Mouse (Mus musculus): ENCODE data around the gene Rnf167. TPM values are rescaled to one million over a fixed set of nuclear protein-coding genes. Genes with fewer than 3 reads are reported as not detected.

The Rnf167 gene
- polyA plus RNA-seq, 1 experiment from 2014 or later: 66.3 TPM

- Histone ChIP-seq H3K4me1 (peaks cover 19% of the 10 kb centered on the region), H3K4me3 (no peak overlapping the region), H3K27ac (replicated peaks) (peak overlapping the region; percentile 77), H3K4me2 (peak overlapping the region; percentile 43; the same call in 1 of the 2 replicates), H3K36me3 (peaks cover 7% of the 10 kb centered on the region), H3K27me3 (replicated peaks) (no peaks in the 10 kb centered on the region), H3K9ac (no peak overlapping the region; the same call in 1 of the 2 replicates), H3K9me3 (no peaks in the 10 kb centered on the region)
- ATAC-seq (ENCODE audit: extremely low read depth, insufficient number of reproducible peaks, low FRiP score, low TSS enrichment): no peak
- WGBS: 66% methylated on average over 1 of the region's 1 CpGs
Measured at GRCm38 (mm10) chr11:70638293-70638692, 8.7 kb upstream of the Rnf167 start.

- 6% methylated on average over 5 of the region's 5 CpGs for WGBS
Measured at GRCm38 (mm10) chr11:70638714-70639278, 8.2 kb upstream of the Rnf167 start, which contains the start of gene Gp1ba. TSS of gene Gp1ba (plus strand) at chr11:70639122.

DNA sequence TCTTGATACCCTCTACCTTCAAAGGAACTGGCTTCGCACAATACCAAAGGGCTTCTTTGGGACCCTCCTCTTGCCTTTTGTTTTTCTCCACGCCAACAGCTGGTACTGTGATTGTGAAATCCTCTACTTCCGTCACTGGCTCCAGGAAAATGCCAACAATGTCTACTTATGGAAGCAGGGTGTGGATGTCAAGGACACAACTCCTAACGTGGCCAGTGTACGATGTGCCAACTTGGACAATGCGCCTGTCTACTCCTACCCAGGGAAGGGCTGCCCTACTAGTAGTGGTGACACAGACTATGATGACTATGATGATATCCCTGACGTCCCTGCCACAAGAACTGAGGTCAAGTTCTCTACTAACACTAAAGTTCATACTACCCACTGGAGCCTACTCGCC, 7.1 kb upstream of the Rnf167 start:
- peaks cover 24% of the 10 kb centered on the region for H3K36me3 ChIP-seq
- no peak for ATAC-seq (ENCODE audit: extremely low read depth, insufficient number of reproducible peaks, low FRiP score, low TSS enrichment)
- no peak overlapping the region for H3K4me3 ChIP-seq
- no peak overlapping the region for H3K9ac ChIP-seq
- H3K9me3 ChIP-seq: no peaks in the 10 kb centered on the region
- no peaks in the 10 kb centered on the region for H3K27me3 ChIP-seq (replicated peaks)
- WGBS: 72% methylated on average over 8 of the region's 8 CpGs
- peaks cover 20% of the 10 kb centered on the region for H3K4me1 ChIP-seq
- 0 out of 2 replicates have a peak overlapping the region, but pooled peaks have one; percentile 77 for H3K27ac ChIP-seq (replicated peaks)
- no peak overlapping the region for H3K4me2 ChIP-seq

More at GRCm38 (mm10) chr11:70638714-70639278, 8.2 kb upstream of the Rnf167 start, which contains the start of gene Gp1ba:
- Histone ChIP-seq H3K4me2 (peak within 1 kb of the TSS; percentile 43; the same call in 1 of the 2 replicates), H3K27me3 (replicated peaks) (no peaks in the 10 kb centered on the region), H3K4me1 (peaks cover 19% of the 10 kb centered on the region), H3K9me3 (no peaks in the 10 kb centered on the region), H3K36me3 (peaks cover 12% of the 10 kb centered on the region), H3K9ac (peak within 1 kb of the TSS; percentile 2), H3K27ac (replicated peaks) (peak within 1 kb of the TSS; percentile 77), H3K4me3 (0 out of 2 replicates have a peak within 1 kb of the TSS, but pooled peaks have one; percentile 7)
- no peak for ATAC-seq (ENCODE audit: extremely low read depth, insufficient number of reproducible peaks, low FRiP score, low TSS enrichment)

- Histone ChIP-seq H3K4me2 (no peak overlapping the region), H3K27ac (replicated peaks) (no peak overlapping the region), H3K9ac (no peak overlapping the region), H3K36me3 (peaks cover 34% of the 10 kb centered on the region), H3K9me3 (no peaks in the 10 kb centered on the region), H3K4me1 (peaks cover 32% of the 10 kb centered on the region), H3K4me3 (no peak overlapping the region), H3K27me3 (replicated peaks) (no peaks in the 10 kb centered on the region)
- WGBS: 74% methylated on average over 7 of the region's 7 CpGs
- no peak for ATAC-seq (ENCODE audit: extremely low read depth, insufficient number of reproducible peaks, low FRiP score, low TSS enrichment)
Measured at GRCm38 (mm10) chr11:70641241-70641640, 5.8 kb upstream of the Rnf167 start.

DNA sequence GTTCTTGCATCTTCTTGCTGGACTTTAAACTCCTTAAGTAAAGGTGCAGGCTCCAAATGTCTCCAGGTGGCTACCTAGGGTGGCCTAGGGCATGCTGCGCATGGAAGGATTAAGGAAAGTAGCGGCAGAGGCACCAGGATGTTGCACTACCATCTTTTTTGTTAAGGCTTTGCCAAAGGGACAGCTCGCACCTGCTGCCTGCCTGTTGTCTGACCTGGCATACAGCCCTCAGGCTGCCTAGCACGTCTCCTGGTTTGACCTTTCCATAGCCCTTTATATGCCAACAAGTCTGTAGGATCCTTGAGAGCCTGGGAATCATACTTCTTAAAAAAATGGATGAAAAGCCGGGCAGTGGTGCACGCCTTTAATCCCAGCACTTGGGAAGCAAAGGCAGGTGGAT, 4.0 kb upstream of the Rnf167 start:
- no peak overlapping the region for H3K4me2 ChIP-seq
- H3K4me1 ChIP-seq: peaks cover 37% of the 10 kb centered on the region
- no peak for ATAC-seq (ENCODE audit: extremely low read depth, insufficient number of reproducible peaks, low FRiP score, low TSS enrichment)
- no peak overlapping the region for H3K9ac ChIP-seq
- H3K36me3 ChIP-seq: peaks cover 34% of the 10 kb centered on the region
- H3K27ac ChIP-seq (replicated peaks): no peak overlapping the region
- H3K4me3 ChIP-seq: no peak overlapping the region
- no peaks in the 10 kb centered on the region for H3K9me3 ChIP-seq
- 89% methylated on average over 6 of the region's 6 CpGs for WGBS
- H3K27me3 ChIP-seq (replicated peaks): no peaks in the 10 kb centered on the region

- 92% methylated on average over 8 of the region's 8 CpGs for WGBS
- no peak for ATAC-seq (ENCODE audit: extremely low read depth, insufficient number of reproducible peaks, low FRiP score, low TSS enrichment)
- H3K27me3 ChIP-seq (replicated peaks): no peaks in the 10 kb centered on the region
- peak overlapping the region; percentile 95 for H3K9ac ChIP-seq
- H3K27ac ChIP-seq (replicated peaks): no peak overlapping the region
- H3K36me3 ChIP-seq: peaks cover 47% of the 10 kb centered on the region
- no peaks in the 10 kb centered on the region for H3K9me3 ChIP-seq
- H3K4me2 ChIP-seq: no peak overlapping the region; the same call in 1 of the 2 replicates
- H3K4me1 ChIP-seq: peaks cover 38% of the 10 kb centered on the region
- no peak overlapping the region for H3K4me3 ChIP-seq
Measured at GRCm38 (mm10) chr11:70644564-70645103, 2.4 kb upstream of the Rnf167 start.

DNA sequence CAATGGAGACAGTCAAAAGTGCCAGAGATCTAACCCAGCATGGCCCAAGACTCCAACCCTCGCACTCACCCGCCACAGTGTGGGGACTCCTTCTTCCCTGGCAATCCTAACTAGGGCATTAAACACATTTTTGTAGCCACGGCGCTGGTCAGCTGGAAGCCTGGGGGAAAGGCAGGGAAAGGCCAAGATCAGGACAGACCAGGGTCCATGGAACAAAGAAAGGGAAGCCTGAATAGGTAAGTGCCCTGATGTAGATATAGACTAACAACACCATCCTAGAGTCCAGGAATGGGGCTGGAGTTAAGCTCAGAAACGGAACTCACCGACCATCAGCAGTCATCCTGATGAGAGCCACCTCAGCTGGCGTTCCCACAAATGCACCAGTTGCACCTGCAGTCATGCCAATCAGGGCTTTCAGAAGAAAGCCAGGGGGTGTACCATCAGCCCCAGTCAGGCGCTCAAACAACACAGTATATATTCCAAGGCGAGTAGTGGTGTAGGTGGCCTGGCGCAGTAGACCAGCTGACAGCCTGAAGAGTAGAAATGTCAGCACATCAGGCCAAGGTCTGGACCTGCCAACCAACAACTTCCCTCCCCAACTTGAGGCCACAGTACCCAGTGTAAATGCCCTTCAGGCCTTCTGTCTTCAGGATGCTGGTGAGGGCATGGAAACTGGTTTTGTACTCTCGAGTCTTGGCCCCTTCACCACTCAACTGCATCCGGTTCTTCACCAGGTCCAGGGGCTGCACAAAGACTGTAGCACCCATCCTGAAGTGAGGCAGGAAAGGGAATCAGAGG, 1.4 kb upstream of the Rnf167 start:
- Histone ChIP-seq H3K4me1 (peaks cover 43% of the 10 kb centered on the region), H3K27me3 (replicated peaks) (no peaks in the 10 kb centered on the region), H3K4me2 (peak overlapping the region; percentile 80), H3K4me3 (peak overlapping the region; percentile 77), H3K36me3 (peaks cover 57% of the 10 kb centered on the region), H3K27ac (replicated peaks) (peak overlapping the region; percentile 95), H3K9me3 (no peaks in the 10 kb centered on the region), H3K9ac (peak overlapping the region; percentile 95)
- WGBS: 74% methylated on average over 12 of the region's 12 CpGs
- no peak for ATAC-seq (ENCODE audit: extremely low read depth, insufficient number of reproducible peaks, low FRiP score, low TSS enrichment)

GRCm38 (mm10) chr11:70646259-70646555, 828 bp upstream of the Rnf167 start:
- no peak for ATAC-seq (ENCODE audit: extremely low read depth, insufficient number of reproducible peaks, low FRiP score, low TSS enrichment)
- Histone ChIP-seq H3K4me3 (peak overlapping the region; percentile 77), H3K4me2 (peak overlapping the region; percentile 80), H3K4me1 (peaks cover 48% of the 10 kb centered on the region), H3K27ac (replicated peaks) (peak overlapping the region; percentile 95), H3K9me3 (no peaks in the 10 kb centered on the region), H3K27me3 (replicated peaks) (no peaks in the 10 kb centered on the region), H3K36me3 (peaks cover 63% of the 10 kb centered on the region), H3K9ac (peak overlapping the region; percentile 95)
- WGBS: 23% methylated on average over 3 of the region's 3 CpGs

GRCm38 (mm10) chr11:70647716-70648420, 833 bp downstream of the Rnf167 start:
- H3K9ac ChIP-seq: peak overlapping the region; percentile 96
- ATAC-seq (ENCODE audit: extremely low read depth, insufficient number of reproducible peaks, low FRiP score, low TSS enrichment): no peak; the same call in 1 of the 2 replicates
- peak overlapping the region; percentile 99 for H3K4me2 ChIP-seq
- H3K4me3 ChIP-seq: peak overlapping the region; percentile 77
- H3K4me1 ChIP-seq: peaks cover 65% of the 10 kb centered on the region
- H3K36me3 ChIP-seq: peaks cover 76% of the 10 kb centered on the region
- H3K27ac ChIP-seq (replicated peaks): peak overlapping the region; percentile 94
- 3% methylated on average over 28 of the region's 28 CpGs for WGBS
- H3K9me3 ChIP-seq: no peaks in the 10 kb centered on the region
- no peaks in the 10 kb centered on the region for H3K27me3 ChIP-seq (replicated peaks)

GRCm38 (mm10) chr11:70648512-70648911, 1.5 kb downstream of the Rnf167 start:
- Histone ChIP-seq H3K27ac (replicated peaks) (peak overlapping the region; percentile 94; the same call in 1 of the 2 replicates), H3K4me1 (peaks cover 68% of the 10 kb centered on the region), H3K36me3 (peaks cover 71% of the 10 kb centered on the region), H3K9me3 (no peaks in the 10 kb centered on the region), H3K27me3 (replicated peaks) (no peaks in the 10 kb centered on the region), H3K9ac (peak overlapping the region; percentile 96), H3K4me3 (peak overlapping the region; percentile 77), H3K4me2 (peak overlapping the region; percentile 99)
- 68% methylated on average over 4 of the region's 4 CpGs for WGBS
- no peak for ATAC-seq (ENCODE audit: extremely low read depth, insufficient number of reproducible peaks, low FRiP score, low TSS enrichment)

DNA sequence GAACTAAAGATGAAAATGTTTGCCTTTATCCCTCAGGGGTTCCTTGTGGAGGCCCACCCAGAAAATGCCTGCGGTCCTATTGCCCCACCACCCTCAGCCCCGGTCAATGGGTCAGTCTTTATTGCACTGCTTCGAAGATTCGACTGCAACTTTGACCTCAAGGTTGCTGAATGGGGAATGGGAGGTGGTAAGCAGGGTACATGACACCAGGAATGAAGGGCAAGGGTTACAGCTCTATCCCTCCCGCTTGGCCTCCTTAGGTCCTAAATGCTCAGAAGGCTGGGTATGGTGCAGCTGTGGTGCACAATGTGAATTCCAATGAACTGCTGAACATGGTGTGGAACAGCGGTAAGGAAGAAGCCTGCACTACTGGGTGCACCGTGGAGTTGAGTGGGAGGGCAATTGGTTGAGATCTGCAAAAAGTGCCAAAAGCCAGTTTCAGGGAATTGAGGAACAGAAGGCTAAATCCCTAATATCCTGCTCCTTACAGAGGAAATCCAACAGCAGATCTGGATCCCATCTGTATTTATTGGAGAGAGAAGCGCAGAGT, 2.2 kb downstream of the Rnf167 start:
- peak overlapping the region; percentile 99 for H3K4me2 ChIP-seq
- ATAC-seq (ENCODE audit: extremely low read depth, insufficient number of reproducible peaks, low FRiP score, low TSS enrichment): no peak
- peaks cover 68% of the 10 kb centered on the region for H3K4me1 ChIP-seq
- no peaks in the 10 kb centered on the region for H3K27me3 ChIP-seq (replicated peaks)
- H3K4me3 ChIP-seq: peak overlapping the region; percentile 77
- peak overlapping the region; percentile 96; the same call in 1 of the 2 replicates for H3K9ac ChIP-seq
- H3K9me3 ChIP-seq: no peaks in the 10 kb centered on the region
- H3K27ac ChIP-seq (replicated peaks): no peak overlapping the region
- H3K36me3 ChIP-seq: peaks cover 63% of the 10 kb centered on the region
- 80% methylated on average over 8 of the region's 8 CpGs for WGBS

All from heart, embryonic 13.5 days (tissue).